Mouse (Mus musculus) urinary bladder, postnatal 14 days (tissue): Measurements from ENCODE around the gene Ddit4l.
"Not testable (repeated sequence)": the region's sequence is repeated elsewhere in the genome, so short reads cannot be mapped to it uniquely, and the experiment has no call there.

Experiments
- DNase-seq: peaks from one replicate; pipeline ENCODE4 v3.0.0; 2021; ENCODE audit warnings: low spot score

Gene Ddit4l

DNA sequence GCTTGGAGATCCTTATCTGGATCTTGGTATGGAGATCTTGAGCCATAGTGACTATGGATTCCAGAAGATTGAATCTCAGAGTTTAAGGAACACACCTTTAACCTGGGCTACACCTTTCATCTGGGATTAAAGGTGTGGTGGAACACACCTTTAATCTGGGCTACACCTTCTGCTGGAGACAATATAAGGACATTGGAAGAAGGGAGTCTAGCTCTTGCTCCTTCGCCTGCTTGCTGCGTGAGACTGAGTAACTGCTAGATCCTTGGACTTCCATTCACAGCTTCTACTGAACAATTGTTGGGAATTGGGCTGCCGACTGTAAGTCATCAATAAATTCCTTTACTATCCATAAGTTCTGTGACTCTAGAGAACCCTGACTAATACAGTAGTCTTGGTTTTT is at the start of gene Ddit4l:
Ddit4l (plus strand) TSS at position 301 of the 400 bp plus-strand sequence.
- DNase-seq, result not testable (repeated sequence)

DNA sequence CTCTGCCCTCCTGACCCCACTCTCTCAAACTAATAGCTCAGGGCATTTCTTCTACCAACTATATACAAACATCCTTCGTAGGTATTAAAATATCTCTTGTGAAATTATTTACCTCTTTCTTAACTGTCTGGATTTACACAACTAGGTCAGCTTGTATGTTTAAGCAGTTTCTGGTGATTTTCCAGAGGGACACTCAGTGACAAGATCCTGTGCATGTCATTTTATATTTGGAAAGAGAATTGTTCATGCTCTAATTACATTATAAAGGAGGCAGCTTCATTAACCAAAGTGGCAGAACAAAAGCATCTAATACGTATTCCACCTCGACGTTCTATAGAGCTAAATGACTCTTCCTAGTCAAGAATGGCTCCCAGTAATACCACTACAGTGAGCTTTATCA is 45.3 kb upstream of the Ddit4l start:
- no peak for DNase-seq

GRCm38 (mm10) chr3:137586376-137586969 is 34.9 kb upstream of the Ddit4l start:
- DNase-seq, result no peak

GRCm38 (mm10) chr3:137589811-137590210 is 31.6 kb upstream of the Ddit4l start:
- DNase-seq, result no peak

DNA sequence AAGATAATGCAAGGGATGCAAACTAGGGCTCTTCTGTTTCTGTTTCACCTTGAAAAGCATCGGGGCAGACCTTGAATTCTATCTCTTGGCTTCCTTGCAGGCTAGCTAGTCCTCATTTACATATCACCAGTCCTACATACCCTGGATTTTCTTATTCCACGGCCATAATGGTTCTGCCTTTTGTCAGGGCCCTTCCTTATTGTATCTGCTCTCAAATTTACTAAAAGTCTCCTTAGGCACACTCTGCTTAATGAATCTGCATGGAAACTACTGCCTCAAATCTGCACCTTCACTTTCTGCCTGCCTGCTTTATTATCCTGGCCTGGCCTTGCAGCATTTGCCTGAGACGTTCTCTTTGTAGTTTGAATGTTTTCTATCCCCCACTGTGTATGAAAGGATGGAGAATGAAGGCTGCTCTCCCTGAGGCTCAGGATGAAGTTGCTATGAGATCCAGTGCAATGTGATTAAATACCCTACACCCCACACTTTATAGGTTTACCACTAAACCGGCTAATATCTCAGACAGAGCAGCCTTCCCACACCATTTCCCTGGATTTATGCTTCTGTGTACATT is 27.0 kb upstream of the Ddit4l start:
- DNase-seq, result no peak

DNA sequence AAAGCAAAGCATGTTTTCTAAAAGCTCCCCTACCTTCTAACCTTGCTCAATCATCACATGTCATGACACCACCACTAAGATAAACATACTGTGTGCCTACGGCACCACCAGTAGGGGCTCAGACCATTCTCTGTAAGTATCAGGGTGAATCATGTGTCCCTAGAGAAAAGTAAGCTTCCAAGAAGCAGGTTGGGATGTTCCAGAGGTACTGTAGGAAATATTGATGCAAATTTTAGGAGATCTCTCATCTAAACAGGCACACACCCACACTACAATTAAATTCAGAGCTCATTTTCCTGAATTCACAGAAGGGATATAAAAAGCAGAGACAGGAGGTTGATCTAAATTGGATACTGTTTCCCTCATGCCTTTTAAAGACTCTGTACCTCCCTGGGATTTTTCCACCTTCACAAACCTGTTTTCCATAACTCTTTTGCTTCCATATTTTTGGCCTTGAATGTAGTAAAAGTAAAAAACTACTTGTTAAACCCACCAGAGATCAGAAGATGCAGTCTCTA is 12.4 kb upstream of the Ddit4l start:
- DNase-seq, result no peak

- no peak for DNase-seq
Measured at GRCm38 (mm10) chr3:137610457-137611109, 10.8 kb upstream of the Ddit4l start.

- no peak for DNase-seq
Measured at GRCm38 (mm10) chr3:137611110-137611857, 10.1 kb upstream of the Ddit4l start.

- no peak for DNase-seq
Measured at GRCm38 (mm10) chr3:137611981-137612380, 9.4 kb upstream of the Ddit4l start.

GRCm38 (mm10) chr3:137620540-137620939 is 872 bp upstream of the Ddit4l start:
- DNase-seq, result no peak

GRCm38 (mm10) chr3:137622091-137622490 is 679 bp downstream of the Ddit4l start:
- DNase-seq, result no peak

DNA sequence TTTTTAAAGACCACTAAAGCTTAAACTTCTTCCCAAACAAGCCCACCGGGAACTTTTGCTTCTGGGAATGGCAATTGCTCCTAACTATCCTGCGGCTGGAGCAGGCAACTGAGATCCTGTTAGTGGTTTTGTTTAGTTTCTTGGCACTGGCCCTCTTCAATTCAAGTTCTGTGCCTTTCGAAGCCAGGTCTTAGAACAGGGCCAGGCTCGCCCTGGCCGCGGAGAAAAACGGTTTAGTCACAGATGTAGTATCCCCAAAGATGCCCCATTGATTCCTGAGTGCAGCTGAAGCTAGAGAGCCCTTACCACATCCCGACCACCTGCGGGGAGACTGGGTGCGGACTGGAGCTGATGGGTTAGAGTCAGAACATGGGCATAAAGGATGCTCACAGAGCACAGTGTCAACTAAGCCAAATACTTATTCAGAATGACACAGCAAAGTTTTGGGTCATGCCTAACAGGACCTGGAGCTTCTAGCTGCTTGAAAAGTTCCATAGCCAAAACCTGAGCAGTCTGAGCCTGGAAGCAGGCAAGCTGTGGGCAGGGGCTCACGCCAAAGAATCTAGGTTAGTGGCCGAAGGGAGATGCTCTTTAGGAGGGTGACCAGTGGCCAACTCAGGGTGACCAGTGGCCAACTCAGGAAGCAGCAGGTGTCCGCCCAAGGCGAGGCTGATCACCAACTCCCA is 1.6 kb downstream of the Ddit4l start:
- no peak for DNase-seq

- DNase-seq, result peak; percentile 59
Measured at GRCm38 (mm10) chr3:137623581-137624362, 2.4 kb downstream of the Ddit4l start.

DNA sequence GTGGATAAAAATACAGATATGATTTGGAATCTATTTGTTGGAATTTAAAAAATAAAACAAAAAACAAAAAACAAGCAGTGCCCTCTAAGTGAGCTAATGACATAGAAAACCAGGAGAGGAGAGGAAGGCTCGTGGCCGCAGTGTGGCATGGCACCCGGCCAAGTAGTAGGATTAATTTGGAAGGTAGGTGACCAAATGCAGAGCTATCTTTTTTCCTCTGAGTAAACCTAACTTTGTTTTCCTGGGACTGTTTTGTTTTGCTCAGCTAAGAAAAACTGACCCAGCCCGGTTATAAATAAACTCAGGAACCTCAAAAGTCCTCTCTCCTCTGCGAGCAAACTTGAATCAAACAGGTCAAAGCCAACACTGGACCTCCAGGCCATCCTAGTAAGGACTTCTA is 3.6 kb downstream of the Ddit4l start:
- no peak for DNase-seq

DNA sequence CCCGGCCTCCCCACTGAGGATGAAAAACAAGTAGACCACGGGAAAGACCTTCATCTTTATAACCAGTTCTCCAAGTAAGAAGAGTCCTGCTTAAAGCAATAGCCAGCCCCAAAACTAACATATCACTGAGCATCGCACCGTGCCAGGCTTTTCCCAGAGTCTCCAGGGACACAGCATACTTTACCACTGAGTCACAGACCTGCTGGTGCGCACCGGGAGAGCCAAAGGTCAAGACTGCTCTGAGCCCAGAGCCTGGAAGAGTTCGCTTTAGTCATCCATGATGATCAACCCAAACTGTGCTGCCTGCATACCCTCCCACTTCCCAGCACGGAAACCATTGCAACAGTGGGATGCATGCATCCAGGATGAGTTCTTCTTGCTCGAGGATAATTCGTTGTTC is 12.3 kb downstream of the Ddit4l start:
- DNase-seq, result no peak

DNA sequence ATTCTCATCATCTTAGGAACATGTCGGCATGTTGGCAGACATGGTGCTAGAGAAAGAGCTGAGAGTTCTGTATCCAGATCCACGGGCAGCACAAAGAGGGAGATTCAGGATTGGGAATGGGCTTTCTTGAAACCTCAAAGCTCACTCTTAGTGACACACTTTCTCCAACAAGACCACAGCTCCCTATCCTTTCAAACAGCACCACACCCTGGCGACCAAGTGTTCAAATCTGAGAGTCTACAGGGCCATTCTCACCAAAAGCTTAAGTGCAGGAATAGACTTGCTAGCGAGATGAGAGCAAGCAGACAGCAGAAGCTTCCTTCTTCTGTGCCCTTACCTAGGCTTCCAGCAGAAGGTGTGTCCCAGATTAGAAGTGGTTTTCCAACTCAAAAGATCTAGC is 15.2 kb downstream of the Ddit4l start:
- no peak for DNase-seq

DNA sequence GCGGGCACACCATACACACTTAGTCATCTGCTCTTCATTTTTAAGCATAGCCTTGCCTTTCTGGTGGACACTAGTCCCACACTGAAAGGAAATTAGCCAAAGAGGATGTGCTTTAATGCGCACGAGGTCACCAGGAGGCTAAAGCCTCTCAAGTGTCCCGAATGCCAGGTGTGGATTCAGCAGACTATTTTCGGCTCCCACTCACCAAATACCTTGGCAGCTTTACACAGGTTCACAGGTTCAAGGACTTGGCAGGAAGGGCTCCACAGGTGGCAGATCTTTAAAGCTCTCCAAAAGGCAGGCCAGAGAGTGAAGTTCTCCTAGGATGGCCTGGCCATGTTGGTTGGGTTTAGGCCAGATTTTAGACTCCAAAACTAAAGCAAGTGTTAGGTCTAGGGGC is 19.8 kb downstream of the Ddit4l start:
- no peak for DNase-seq

- DNase-seq, result no peak
Measured at GRCm38 (mm10) chr3:137642137-137642536, 20.7 kb downstream of the Ddit4l start.

GRCm38 (mm10) chr3:137642568-137642967 is 21.2 kb downstream of the Ddit4l start:
- DNase-seq, result no peak

GRCm38 (mm10) chr3:137644081-137644480 is 22.7 kb downstream of the Ddit4l start:
- DNase-seq, result no peak

- no peak for DNase-seq
Measured at GRCm38 (mm10) chr3:137644947-137645346, 23.5 kb downstream of the Ddit4l start.
